Mouse (Mus musculus) T-cell, adult 2 months (primary cell): Measurements from ENCODE around the gene Olfr1279.
"Not testable (repeated sequence)": the region's sequence is repeated elsewhere in the genome, so short reads cannot be mapped to it uniquely, and the experiment has no call there.

ENCODE experiments used
- DNase-seq: peaks from one replicate; pipeline ENCODE4 v3.0.0; 2022; ENCODE audit warnings: low spot score

Olfr1279 gene

DNA sequence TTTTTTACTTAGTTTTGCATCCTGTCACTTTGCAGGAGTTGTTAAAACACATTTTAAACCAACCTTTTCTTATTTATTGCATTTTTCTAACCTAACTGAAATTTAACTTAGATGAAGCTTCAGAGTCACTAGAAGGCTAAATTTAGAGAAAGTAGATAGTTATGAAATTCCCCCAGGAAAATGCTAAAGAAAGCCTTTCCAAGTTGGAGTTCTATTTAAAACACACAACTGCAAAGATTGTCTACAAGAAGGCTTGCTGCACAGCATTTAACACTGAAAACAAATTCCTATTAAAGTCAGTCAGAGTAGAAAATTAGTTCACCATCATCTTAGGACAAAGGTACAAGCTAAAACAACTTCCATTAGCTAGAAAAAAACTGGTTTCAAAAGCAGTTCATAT, at the start of gene Olfr1279:
Gene Olfr1279, plus strand, starts transcription at position 262 of the 400 bp plus-strand sequence.
- no peak for DNase-seq

DNA sequence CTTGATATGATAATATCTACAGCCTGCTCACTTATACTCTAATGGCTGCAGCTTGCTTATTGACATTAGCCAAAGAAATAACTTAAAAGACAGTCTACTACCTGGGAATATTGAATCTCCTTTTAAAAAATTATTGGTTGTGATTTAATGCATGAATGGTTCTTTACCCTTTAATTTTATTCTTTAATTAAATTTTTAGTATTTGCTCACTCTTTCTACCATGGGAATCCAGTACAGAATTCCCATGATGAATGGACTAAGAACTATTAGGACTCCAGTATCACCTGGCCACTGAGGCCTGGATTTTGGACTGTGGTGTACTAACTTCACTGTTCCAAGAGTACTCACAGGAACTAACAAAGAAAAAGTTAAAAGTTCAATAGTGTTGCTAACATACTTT, 46.2 kb upstream of the Olfr1279 start, which contains the start of gene Olfr1276:
Gene Olfr1276, plus strand, starts transcription at position 301 of the 400 bp plus-strand sequence.
- DNase-seq, result no peak

DNA sequence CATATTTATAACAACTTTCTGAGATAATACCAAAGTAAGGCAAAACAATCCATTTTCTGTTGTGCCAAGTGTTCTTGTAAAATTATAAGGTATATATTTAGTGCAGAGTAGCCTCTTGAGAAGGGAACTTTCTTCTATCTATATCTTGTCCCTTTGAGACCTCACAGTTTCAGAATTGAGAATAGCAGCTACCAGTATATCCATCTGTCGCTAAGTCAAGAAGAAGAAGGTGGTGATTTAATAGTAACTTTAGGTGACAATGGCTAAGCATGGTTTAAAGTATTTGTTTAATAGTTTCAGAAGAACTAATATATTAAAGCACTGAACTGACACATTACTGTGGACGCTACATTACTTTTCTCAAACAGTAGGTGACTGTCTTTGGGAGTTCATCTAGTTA, 26.4 kb upstream of the Olfr1279 start, which contains the start of gene Olfr1277:
Gene Olfr1277, minus strand, starts transcription at position 101 of the 400 bp plus-strand sequence.
- DNase-seq, result no peak

DNA sequence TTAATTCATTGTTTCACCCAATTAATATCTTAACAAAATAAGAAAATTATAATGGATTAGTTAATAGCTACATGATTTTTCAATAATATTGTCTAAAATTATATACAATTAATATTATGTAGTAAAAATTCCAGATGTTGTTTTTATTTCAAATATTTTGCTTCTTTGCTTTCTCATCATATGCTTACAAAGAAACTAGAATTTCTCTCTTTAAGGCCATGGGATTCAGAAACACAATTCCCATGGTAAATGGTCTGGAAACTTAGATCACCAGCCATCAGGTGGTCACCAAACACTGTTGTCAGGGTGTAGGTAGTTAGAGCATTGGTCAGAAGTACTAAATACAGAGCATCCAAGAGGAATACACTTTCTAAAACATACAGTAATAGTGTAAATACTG, 10.6 kb upstream of the Olfr1279 start, which contains the start of gene Olfr1278:
Gene Olfr1278, plus strand, starts transcription at position 301 of the 400 bp plus-strand sequence.
- no peak for DNase-seq

GRCm38 (mm10) chr2:111298541-111298940, 1.9 kb upstream of the Olfr1279 start:
- DNase-seq, result no peak

GRCm38 (mm10) chr2:111313717-111314116, 13.3 kb downstream of the Olfr1279 start, which contains the start of gene Olfr1280:
TSS of gene Olfr1280 (plus strand) at chr2:111314017.
- DNase-seq, result no peak

DNA sequence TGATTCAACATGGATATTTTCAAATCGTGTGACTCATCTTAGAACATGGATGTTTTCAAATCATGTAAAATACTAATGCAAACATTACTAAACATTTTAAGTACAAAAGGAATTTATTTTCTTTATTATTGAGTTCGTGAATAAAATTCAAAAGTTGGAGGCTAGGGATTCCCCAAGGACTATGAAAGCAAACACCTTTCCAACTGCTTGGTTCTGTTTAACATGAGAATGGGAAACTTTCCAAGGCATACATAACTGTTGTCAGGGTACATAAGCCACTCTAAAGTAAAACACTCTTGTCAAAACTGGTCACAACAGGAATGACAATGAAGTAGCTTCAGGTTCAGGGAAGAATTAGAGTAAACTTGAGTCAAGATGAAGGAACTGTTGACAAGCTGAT, 25.8 kb downstream of the Olfr1279 start, which contains the start of gene Olfr1281:
Gene Olfr1281, plus strand, starts transcription at position 301 of the 400 bp plus-strand sequence.
- no peak for DNase-seq

DNA sequence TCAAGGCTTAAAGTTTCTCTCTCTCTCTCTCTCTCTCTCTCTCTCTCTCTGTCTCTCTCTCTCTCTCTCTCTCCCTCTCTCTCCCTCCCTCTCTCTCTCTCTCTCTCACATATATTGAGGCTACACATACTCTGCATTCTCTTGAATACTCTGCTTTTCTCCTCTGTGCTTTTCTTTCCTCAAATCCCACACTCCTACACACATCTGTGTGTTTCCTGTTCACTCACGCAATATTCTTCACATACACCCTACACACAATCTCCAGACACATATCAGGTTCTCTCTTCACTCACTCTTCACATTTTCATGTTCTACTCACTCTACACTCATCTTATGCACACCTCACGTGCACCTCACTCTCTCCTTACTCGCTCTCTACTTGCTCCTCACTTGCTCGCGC, 33.3 kb downstream of the Olfr1279 start:
- not testable (repeated sequence) for DNase-seq

GRCm38 (mm10) chr2:111335976-111336375, 35.5 kb downstream of the Olfr1279 start, which contains the start of gene Olfr1282:
TSS of gene Olfr1282 (minus strand) at chr2:111336076.
- no peak for DNase-seq
